Mouse (Mus musculus) hematopoietic stem cell, adult 5-6 weeks (primary cell): ENCODE results near the gene Mlec. TPM values are rescaled to one million over a fixed set of nuclear protein-coding genes. Genes with fewer than 3 reads are reported as not detected.
"Not testable (repeated sequence)": the region's sequence is repeated elsewhere in the genome, so short reads cannot be mapped to it uniquely, and the experiment has no call there.

Experiments
- ATAC-seq, 2 experiments: fragments of 125-278 bp in 1 of 2; replicated peaks in 1 of 2; 2 replicates each; pipeline ENCODE4 v1.8.0; 2016 to 2017; ENCODE audit warnings: inconsistent platforms in 2 of 2, mild to moderate bottlenecking in 2 of 2, moderate number of reproducible peaks in 2 of 2, low read depth in 1 of 2, moderate TSS enrichment in 1 of 2; ENCODE audit not compliant: low FRiP score in 2 of 2, poor library complexity in 2 of 2, severe bottlenecking in 2 of 2, insufficient read depth in 1 of 2, low TSS enrichment in 1 of 2
- total RNA-seq: library from RNA; stranded (forward); fragments of 172-1452, 232-1000 nt; gene quantifications from 2 replicates; pipeline ENCODE4 v1.2.3, GENCODE M21; 2017

The Mlec gene
- total RNA-seq, 1 experiment from 2014 or later = 225 TPM

DNA sequence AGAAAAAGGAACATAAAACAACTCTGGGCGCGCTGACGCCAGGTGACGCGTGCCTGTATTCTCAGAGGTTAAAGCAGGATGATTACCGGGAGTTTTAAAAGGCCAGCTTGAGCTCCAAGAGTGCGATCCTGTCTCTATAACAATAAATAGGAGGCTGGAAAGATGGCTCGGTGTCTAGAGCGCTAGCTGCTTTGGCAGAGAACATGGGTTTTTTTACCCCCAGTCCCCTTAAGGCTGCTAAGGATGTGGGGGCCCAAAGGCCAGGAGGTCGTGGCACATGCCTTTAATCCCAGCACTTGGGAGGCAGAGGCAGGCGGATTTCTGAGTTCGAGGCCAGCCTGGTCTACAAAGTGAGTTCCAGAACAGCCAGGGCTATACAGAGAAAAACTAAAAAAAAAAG lies 1.2 kb upstream of the Mlec start:
- ATAC-seq = no peak

GRCm38 (mm10) chr5:115156933-115157589 lies 918 bp downstream of the Mlec start:
- no peak for ATAC-seq

GRCm38 (mm10) chr5:115156401-115156800 lies 1.6 kb downstream of the Mlec start:
- ATAC-seq = no peak

DNA sequence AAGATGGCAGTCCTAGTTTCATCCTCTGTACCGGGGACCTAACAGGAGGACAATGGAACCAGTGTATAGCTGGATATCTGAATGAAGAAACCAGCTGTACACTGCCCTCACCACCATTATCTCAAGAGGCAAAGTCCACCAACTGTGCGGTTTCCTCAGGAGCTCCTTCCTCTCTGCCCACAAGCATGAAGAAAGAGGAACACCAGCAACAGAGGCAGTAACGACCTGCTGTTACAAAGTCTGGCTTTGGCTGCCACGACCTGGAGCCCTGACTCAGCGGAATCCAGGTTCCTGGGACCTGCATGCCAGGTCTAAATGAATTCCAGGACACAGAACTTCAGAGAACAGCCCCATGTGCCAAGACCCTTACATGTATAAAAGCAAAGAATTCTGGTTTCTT lies 2.1 kb downstream of the Mlec start:
- ATAC-seq = peak; percentile 51 to 57

- ATAC-seq = no peak
Observed at GRCm38 (mm10) chr5:115155156-115155631, 2.8 kb downstream of the Mlec start.

DNA sequence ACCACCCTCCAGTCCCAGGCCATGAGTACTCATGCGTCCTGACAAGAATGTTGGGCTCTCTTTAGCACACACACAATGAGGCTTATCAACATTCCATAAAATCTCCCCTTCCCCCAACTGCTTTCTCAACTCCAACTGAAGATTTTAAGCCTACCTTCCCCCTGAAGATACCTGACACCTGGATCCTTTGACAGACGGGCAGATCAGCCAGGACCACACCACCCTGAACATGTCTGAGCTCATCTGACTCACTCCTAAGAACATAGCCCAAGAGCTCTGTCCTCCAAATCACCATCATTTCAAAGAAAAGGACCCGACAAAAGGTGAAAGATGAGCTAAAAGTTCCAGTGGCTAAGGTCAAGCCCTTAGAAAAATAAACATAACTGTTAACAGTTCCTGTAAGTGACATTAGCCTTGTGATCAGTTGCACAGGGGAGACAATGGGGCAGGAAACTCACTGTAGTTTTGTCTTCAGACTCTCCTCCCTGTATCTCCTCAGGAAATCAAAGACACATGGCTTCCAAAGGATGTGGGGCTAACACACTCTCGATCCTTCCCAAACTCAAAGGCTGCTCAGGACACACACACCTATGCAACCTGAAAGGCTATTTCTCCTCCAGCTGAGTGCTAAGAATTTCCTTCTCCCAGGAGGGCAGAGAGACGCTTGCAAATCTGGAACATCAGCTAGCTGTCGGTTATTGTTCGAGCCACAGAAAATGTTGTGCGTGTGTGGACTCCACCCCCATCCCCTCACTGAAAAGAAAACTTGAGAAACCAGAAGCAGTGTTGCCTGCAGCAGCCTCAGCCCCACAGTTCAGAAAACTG lies 5.6 kb downstream of the Mlec start:
- ATAC-seq = no peak

- no peak for ATAC-seq
Observed at GRCm38 (mm10) chr5:115151457-115151856, 6.5 kb downstream of the Mlec start.

GRCm38 (mm10) chr5:115150991-115151390 lies 7.0 kb downstream of the Mlec start:
- no peak for ATAC-seq

DNA sequence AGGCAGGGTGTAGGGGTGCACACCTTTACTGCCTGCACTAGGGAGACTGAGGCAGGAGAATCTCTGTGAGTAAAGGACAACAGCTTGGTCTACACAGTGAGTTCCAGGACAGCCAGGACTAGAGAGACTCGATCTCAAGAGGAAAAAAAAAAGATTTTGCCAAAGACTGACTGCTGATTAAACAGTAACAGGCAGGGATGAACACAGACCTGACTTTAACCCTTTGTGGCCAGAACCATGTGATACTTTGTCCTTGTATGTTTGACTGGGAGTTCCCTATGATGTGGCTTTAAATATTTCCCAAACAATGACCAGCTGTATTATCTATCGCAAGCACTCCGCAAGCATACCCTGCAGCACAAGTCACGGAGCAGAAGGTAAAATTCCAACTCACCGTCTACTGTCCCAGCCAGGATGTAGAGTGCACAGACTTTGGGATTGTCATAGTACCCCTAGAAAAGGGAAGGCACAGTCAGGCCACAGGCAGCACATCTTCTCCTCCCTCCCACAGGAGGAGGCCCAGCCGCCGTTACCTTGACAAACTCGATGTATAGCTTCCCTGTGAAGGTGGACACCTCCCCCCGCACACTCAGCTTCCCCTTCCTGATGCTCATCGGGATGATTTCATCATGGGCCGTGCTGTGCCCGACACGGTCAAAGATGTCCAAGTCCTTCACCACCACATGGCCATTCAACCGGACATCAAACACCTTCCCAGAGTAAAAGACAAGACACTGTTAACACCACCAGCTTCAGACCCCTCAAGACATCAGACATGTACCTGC lies 8.1 kb downstream of the Mlec start:
- ATAC-seq = peak in 1 of 2 experiments; percentile 48; a peak in 1 of 4 replicates

- ATAC-seq = not testable (repeated sequence)
Observed at GRCm38 (mm10) chr5:115148872-115149271, 9.1 kb downstream of the Mlec start.

GRCm38 (mm10) chr5:115148378-115148777 lies 9.6 kb downstream of the Mlec start:
- no peak for ATAC-seq

- ATAC-seq = no peak
Observed at GRCm38 (mm10) chr5:115147388-115147787, 10.6 kb downstream of the Mlec start.

DNA sequence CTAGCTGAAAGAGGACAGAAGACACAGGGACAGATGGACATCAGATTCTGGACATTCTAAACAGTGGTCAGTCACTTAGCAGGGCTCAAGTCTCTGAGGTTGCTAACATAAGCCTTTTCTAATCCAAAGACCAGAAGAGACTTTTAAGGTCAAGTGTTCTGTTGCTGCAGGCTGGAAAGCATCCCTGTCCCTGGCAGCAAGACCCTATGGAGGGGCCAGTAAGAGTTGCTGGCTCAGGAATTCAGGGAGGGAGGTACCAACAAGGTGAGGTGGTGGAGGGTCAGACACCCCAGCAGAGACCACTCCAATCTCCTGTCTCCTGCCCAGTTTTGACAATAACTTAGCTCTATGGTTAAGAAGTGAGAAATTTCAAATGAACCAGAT lies 11.2 kb downstream of the Mlec start:
- no peak for ATAC-seq

DNA sequence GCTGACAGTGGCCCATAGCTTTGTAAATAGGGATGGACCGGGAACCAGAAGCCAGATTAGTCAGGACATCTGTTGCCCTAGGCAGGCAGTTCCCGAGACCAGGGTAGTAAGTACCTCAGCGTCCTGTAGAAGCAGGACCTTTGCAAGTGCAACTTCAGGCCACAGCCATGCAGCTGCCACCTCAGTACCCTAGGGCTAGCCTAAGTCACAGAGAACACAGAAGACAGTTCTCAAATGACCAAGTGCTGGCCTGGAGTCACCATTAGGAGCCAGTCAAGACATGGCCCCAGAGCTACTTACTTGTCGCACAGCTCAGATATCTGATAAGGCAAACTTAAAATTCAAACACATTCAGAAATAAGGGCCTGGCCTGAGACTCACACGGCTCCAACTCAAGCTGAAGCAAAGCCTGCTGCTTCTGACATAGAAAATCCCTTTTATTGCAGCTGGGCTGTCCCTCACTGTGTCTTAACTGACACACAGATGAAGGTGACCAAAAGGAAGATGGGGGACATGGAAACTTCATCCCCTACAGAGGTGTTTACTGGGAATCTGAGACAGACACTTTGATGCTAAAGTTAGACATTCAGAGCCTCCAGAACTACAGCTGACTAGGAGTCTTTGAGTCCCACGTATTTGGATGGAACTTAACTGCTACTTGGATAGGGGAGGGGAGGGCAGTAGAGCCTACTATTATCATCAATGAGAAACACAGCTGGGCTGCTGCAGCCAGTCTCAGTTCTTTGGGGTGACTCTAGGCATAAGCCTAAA lies 11.8 kb downstream of the Mlec start:
- ATAC-seq = no peak

DNA sequence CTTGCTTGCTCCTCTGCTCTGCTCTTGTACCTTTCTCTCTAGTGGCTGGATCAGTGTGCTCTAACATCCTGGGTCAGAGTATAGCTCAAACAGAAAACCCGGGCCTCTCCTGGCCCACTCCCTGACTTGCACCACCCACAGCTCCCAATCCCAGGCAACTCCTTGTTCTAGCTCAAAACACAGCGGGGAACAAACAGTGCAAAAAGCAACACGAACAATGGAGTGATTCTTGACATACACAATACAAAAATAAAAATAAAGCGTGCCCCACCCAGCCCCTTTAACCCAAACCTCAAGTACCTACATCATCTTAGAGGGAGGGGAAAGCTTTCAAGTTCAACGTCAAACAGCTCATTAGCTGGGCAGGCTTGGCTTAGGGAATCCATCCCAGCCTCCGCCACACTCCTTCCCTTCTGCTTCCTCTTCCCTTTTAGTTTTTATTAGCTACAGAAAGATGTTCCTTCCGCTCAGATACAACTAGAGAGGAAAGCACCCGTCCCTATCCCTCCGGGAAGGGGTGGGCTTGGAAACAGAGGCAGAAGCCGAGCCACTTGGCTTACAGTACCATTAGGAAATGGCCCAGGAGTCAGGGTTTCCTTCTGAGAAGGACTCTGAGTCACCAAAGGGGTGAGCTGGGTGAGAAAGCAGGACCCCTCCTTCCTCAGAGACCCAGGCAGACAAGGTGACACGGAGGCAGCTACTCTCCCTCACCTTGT lies 12.6 kb downstream of the Mlec start:
- no peak for ATAC-seq

DNA sequence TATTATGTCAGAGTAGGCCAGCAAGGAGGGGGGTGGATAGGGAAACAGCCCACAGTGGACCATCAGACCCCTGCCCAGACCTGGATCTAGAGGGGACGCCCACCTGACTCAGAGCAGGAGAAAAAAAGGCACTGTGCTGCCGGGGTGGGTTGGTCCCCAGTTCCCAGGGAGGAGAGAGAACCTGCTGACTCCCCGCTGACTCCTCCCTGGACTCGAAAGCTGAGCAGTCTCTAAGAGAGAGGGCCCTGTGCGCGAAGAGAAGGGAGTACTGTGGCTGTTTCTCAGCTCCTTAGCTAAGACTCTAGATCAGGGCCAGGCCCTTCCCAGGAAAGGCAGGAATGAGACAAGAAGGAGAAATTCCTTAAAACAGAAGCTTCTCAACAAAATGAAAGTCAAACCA lies 13.5 kb downstream of the Mlec start:
- no peak for ATAC-seq

DNA sequence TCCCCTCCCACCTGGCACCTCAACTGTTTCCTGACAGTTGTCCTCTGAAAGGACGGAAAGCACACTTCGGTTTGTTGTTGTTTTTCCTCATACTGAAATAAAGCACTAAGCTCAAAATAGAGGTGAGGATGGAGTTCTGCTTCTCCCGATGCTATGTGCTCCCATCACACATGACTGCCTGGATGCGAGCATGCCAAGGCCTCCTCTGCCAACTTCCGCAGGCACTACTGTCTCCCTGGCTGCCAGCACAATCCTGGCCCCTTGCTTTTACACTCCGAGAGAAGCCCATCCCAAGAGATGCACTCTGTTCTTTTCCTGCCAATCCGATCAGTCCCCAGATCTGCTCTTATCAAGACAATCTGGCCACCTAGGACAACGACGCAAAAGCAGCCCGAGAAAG lies 14.4 kb downstream of the Mlec start:
- no peak for ATAC-seq
